Mouse (Mus musculus) heart, adult 18-20 months (tissue): ENCODE measurements at regions not wholly inside any gene's neighbourhood (a gene's known extent, or its start where the extent isn't known, plus 50 kb on each side); places are given as distances from the start of the nearest gene placed in this dataset.
A peak's percentile ranks its signal among the peaks of the same experiment; 100 is the strongest.

Source experiments
- DNase-seq, 2 experiments: peaks; one replicate each; pipeline ENCODE4 v3.0.0; 2021 to 2022; ENCODE audit warnings: mixed read lengths in 1 of 2

DNA sequence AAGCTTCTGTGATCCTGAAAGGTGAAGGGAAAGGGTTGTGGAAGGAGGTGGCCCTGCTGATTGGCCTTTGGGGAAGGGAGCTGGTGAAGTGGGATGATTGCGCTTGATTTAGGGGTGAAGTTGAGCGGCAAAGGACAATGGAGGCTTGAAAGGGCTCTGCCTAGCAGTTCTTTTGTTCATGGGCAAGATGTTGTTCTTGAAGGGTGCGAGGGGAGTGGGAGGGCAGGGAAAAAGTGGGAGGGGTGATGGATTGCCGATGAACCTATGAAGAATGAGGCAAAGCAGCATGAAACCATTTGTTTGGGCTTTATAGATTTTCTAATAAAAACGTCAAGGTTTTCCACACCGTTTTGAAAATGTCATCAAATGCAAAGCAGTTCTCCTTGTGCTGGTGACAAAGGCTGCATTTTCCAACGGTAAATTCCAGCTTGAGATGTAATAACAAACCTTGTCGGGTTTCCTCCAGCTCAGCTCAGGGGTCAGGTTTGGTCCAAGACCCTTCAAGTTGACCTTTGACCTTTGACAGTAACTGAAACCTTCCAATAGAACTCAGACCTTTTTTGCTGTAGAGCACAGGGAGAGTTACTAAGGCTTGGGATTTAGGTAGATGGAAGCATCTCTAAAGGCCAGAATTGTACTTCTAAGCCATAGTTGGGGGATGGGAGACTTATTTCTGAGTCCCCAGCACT lies 767.2 kb upstream of the Car8 start:
- DNase-seq, result no peak

DNA sequence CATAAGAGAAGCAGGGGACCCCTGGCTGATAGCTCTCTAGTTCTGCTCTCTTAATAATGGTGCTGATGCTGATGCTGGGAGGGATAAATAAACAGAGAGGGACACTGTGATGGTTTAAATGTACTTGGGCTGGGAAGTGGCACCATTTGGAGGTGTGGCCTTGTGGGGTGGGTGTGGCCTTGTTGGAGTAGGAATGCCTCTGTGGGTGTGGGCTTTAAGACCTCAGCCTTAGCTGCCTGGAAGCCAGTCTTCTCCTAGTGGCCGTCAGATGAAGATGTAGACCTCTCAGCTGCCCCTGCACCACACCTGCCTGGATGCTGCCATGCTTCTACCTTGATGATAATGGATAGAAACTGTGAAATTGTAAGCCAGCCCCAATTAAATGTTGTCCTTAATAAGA lies 765.0 kb upstream of the Car8 start:
- no peak for DNase-seq

DNA sequence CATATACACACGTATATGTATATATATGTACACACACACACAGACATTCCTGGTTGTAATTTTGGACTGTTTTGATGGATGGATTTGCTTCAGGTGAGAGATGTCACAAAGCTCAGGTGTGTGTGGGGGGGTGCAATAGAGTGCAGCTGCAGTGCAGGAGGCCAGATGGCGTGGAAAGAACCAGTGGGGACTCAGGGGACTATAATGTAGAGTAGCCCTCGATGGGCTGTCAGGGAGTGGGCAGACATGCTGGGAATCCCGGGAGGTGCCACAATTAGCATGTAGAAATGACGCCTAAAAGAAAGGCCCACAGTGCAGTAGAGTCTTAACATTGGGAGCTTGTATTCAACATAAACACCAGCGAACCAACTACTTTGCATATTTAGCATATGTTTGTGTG lies 763.5 kb upstream of the Car8 start:
- DNase-seq, result no peak

GRCm38 (mm10) chr4:8998606-8999005 lies 759.8 kb upstream of the Car8 start:
- DNase-seq, result no peak

DNA sequence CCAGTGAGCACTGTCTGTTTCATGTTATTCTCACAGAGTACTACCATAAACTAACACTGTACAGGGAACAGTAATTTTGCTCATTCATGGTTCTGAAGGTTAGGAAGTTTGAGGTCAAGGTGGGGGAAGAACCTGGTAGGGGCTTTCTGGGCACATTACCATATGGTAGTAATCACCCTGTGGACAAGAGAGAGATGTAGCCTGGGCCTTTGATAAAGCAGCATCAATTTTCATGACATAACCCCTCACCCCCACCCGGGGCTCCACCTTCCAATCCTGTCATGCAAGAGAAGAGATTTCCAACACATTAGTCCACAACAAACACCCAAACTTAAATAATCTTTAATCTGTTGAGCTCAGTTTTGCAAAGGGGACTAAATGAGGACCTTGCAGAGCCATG lies 753.3 kb upstream of the Car8 start:
- no peak for DNase-seq

- no peak for DNase-seq
These were observed 751.7 kb upstream of the Car8 start for GRCm38 (mm10) chr4:8990551-8990950.

- no peak for DNase-seq
These were observed 750.8 kb upstream of the Car8 start for GRCm38 (mm10) chr4:8989614-8990013.

DNA sequence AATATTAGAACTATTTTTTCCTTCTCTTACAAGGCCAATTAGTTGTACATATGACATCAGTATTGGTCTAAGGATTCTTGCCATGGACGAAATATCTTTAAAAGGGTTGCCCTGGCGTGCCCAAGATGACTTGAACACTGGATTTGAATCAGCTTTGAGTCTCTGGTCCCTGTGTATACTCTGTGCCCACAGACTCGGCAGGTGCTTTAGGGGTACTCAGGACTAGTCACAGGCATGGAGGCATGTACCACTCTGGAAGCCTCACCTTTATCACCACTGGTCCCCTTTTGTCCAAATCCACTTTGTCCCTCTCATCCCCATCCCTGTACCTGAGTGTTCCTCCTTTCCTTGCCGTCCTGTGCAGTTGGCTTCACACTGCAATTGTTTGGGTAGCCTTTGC lies 750.3 kb upstream of the Car8 start:
- DNase-seq, result no peak

DNA sequence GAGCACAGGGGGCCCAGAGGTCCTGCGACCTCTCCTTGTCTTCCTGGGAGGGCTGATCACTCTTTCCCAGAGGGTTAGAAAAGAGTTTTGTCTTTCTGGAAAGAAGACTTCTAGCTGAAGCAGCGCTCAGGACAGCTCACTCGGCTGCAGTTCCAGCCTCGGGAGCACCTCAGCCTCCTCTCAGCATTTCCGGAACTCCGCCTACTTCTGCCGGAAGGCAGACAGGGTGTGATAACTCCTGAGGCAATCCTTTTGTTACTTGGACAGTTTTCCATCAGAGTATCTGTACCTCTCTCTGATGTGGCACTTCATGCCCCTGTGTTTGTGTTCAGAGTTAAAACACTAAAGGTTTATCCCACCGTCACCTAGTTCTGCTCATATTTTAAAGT lies 749.5 kb upstream of the Car8 start:
- no peak for DNase-seq

DNA sequence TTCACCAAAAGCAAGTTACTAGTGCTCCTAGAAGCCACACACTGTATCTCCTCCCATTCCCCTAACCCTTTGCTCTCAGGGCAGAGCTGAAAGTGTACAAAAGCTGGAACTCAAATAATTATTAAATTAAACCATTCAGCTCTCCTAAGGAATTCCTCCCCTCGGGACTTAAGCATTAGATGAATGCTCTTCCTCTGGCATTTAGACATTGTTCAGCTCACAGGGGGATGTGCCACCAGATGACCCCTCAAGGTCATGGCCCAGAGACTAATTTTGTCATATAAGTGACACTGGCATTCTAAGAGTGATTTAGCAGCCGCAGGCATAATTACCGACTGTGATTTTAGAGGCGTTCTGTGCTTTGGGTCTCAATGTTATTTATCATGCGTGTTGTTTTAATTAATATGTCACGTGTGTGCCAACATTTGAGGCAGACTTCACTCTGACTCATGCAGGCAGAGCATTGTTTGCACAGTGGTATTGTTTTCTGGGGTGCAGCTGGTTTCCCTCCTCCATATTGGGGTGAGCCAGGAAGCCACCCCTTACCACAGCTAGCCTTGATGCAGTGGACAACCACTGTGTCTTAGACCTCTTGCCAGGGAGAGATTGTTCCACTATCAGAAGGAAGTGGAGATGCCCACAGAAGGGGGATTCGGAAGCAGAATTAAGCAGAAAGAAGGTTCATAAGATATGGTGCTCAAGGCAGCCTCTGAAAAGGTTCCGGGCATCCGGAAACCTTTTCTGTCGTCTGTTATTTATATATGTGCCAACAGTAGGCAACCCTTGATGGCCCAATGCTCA lies 748.9 kb upstream of the Car8 start:
- no peak for DNase-seq

GRCm38 (mm10) chr4:8986394-8987091 lies 747.7 kb upstream of the Car8 start:
- DNase-seq, result no peak

DNA sequence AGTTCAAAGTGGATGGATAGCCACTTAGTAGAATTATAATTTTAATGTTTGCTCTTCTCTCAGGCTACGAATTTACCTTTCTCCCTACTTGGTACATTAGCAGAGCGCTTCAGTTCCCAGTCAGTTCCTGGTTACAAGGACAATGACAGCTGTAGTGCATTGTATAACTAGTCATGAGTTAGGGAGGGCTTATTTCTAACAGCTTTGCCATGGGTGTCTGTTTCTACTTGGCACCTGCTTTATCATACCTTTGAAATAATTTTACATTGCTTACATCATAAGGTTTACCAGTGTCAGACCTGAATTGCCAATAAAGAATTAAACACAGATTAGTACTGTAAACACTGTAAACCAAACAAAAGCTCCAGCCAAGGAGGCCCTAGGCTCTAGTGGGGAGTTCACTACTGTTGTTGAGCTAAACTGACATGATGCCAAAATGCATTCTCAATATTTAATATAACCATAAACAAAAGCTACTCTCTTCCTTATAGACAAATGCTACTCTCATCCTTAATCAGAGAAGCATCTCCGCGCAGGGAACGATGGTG lies 745.3 kb upstream of the Car8 start:
- DNase-seq, result no peak

GRCm38 (mm10) chr4:8978949-8979348 lies 740.1 kb upstream of the Car8 start:
- DNase-seq, result no peak

- no peak for DNase-seq
These were observed 731.2 kb upstream of the Car8 start for GRCm38 (mm10) chr4:8969951-8970455.

DNA sequence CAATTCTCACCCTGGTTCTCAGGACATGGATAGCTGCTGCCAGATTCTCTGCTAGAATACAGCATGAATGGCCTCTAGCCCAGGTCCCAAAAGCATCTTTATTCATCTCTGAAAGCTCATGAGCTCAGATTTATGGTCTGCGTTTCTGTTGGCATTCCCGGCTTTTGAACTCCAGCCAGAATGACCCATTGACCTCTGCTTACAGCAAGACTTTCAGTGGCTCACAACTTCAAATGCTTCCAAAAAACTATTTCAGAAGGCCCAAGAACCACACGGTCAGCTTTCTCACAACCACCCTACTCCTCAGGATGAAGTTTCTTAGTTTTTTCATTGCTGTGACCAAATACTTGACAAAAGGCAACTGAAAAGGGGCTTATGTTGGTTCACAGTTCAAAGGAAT lies 729.9 kb upstream of the Car8 start:
- no peak for DNase-seq

- DNase-seq, result no peak
These were observed 729.1 kb upstream of the Car8 start for GRCm38 (mm10) chr4:8967986-8968385.

DNA sequence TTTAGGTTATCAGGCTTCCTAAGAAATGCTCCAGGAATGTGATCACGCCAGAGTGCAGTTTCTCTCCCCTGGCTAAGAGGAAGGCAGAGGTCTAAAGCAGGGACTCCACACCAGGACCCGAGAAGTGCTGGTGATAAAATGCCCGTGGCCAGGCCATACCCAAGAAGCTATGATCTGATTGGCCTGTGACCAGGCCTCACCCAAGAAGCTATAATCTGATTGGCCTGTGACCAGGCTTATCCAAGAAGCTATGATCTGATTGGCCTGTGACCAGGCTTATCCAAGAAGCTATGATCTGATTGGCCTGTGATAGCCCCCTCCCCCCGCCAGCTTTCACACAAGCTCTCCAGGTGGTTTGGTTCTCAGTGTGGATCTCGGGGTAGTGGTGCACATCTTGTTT lies 726.7 kb upstream of the Car8 start:
- peak; percentile 12 to 20 for DNase-seq

- peak; percentile 25 to 37 for DNase-seq
These were observed 724.2 kb upstream of the Car8 start for GRCm38 (mm10) chr4:8962959-8963572.

DNA sequence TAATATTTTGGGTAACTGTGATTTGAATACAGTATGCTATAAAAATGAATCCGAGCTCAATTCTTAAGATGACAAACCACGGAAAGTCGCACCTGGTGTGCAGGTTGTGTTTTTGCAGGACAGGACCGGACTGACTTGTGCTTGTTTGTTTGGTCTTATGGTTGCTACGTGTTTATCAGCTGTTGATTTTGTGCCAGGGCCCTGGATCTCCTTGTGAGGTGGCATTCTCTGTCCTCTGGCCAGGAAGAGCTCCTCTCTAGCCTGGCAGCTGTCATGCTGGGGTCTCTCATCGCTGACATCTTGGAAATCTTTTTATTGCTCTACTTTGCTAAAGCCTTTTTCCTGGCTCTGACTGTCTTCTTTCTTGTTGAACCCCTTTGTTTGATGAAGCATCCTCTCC lies 723.0 kb upstream of the Car8 start:
- peak; percentile 59 to 64 for DNase-seq

DNA sequence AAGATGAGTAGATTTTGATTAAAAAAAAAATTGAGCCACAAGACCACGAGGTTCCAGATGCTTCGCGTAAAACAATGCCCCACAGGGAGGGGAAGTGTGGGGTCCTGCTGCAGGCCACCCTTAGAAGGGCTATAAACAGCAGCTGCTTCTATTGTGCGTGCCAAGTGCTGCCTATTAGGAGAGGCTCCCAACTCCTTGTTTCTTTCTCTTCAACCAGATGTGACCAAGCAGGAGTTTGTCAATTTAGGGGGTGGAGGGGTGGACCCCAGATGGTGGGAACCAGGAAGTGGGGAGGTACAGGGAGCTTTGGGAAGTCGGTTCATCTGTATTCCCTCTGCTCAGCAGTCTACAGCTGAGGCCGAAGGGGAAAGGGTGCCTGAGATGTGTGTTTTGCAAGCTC lies 718.9 kb upstream of the Car8 start:
- DNase-seq, result peak in 1 of 2 experiments; percentile 38

DNA sequence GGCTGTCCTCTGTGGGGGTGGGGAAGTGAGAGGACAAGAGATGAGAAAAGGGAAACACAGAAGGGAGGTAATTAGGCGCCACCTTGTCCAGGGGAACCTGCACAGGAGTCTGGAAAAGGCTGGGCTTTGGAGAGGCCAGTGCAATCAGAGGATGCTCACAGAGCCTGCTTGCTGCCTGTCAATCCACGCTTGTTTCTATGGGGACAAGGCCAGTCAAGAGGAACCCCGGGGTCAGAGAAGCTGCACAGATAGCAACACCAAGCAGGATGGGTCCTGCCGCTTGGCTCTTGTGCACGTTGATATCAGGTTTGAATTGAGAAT lies 718.1 kb upstream of the Car8 start:
- DNase-seq, result no peak

DNA sequence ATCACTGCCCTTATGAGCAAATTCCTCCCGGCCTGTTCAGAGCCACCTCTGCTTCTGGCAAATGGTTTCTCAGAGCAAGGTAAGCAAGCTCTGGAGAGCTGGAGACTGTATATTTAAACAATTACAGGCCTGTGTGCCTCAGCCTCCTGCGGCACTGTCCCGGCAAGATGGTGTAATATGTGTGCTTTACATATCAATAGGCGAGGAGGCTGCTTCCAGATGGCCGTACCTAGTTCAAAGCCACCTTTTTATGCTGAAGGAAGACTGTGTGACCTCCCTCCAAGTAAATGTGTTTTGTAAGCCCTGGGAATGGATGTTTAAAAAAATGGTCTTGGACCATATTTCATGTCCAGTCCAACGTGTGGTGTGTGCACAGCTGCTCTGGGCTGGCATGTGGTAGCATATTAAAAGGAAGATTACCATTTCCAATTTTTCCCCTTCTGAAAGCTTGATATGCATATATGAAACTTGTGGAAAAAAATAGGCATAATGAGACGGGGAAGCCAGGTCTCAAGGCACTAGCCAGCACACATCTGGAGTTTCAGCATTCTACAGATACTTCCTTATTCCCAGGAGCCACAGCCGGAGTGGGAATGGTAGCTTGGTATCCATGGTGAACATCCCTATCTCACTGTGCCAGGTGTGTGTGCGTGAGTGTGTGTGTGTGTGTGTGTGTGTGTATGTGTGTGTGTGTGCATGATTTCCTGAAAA lies 717.6 kb upstream of the Car8 start:
- DNase-seq, result no peak
